Mouse (Mus musculus) hindbrain, embryonic 12.5 days (tissue): ENCODE results near the gene Pdxp. TPM values are rescaled to one million over a fixed set of nuclear protein-coding genes. Genes with fewer than 3 reads are reported as not detected.

ENCODE experiments used
- ATAC-seq: fragments of 200-750 bp; cut with Nextera tagmentation; 2 replicates; pipeline ENCODE4 v1.8.0; 2017; ENCODE audit warnings: moderate TSS enrichment; ENCODE audit not compliant: low FRiP score
- H3K27ac ChIP-seq: fragments of 300-500 bp; sonication (generic); 2 replicates; pipeline ENCODE4 v1.5.1; 2016; ENCODE audit warnings: mild to moderate bottlenecking
- H3K27me3 ChIP-seq: fragments of 300-500 bp; sonication (generic); 2 replicates; pipeline ENCODE4 v1.6.1; 2016; ENCODE audit warnings: mild to moderate bottlenecking
- H3K36me3 ChIP-seq: fragments of 300-500 bp; sonication (generic); 2 replicates; pipeline ENCODE4 v1.6.1; 2016; ENCODE audit warnings: mild to moderate bottlenecking
- H3K4me1 ChIP-seq: fragments of 300-500 bp; sonication (generic); 2 replicates; pipeline ENCODE4 v1.6.1; 2016
- H3K4me2 ChIP-seq: fragments of 300-500 bp; sonication (generic); replicated peaks from 2 replicates; pipeline ENCODE4 v1.6.1; 2016; ENCODE audit warnings: mild to moderate bottlenecking
- H3K4me3 ChIP-seq: fragments of 300-500 bp; sonication (generic); 2 replicates; pipeline ENCODE4 v1.5.1; 2016; ENCODE audit warnings: mild to moderate bottlenecking
- H3K9ac ChIP-seq: fragments of 300-500 bp; sonication (generic); 2 replicates; pipeline ENCODE4 v1.6.1; 2016; ENCODE audit warnings: mild to moderate bottlenecking, moderate library complexity
- H3K9me3 ChIP-seq: fragments of 300-500 bp; sonication (generic); replicated peaks from 2 replicates; pipeline ENCODE4 v1.6.1; 2016; ENCODE audit warnings: mild to moderate bottlenecking
- WGBS: fragments of 180-500 bp; shearing (Covaris S2); methylation state at CpG from one replicate; pipeline ENCODE4 v1.1.7; 2016; 5-methylcytosine and 5-hydroxymethylcytosine counted together
- polyA plus RNA-seq: library from polyadenylated mRNA; unstranded; fragments of >200 nt; fragmentation: Nextera tagmentation; extraction: Ambion mirVana; gene quantifications from 2 replicates; pipeline ENCODE4 v1.2.1, GENCODE M21; 2016

Gene Pdxp
- polyA plus RNA-seq, 1 experiment from 2014 or later, result 49.0 TPM

- H3K27me3 ChIP-seq, result 0 out of 2 replicates have a peak, but pooled peaks cover 2% of the 10 kb centered on the region
- H3K9ac ChIP-seq, result peak within 1 kb of the TSS; percentile 81
- H3K4me3 ChIP-seq, result peak within 1 kb of the TSS; percentile 78
- ATAC-seq, result peak; percentile 88
- under 1% methylated on average over 41 of the region's 42 CpGs for WGBS
- no peaks in the 10 kb centered on the region for H3K9me3 ChIP-seq
- peaks cover 30% of the 10 kb centered on the region for H3K36me3 ChIP-seq
- H3K4me2 ChIP-seq, result peak within 1 kb of the TSS; percentile 59
- H3K4me1 ChIP-seq, result peaks cover 21% of the 10 kb centered on the region
- peak within 1 kb of the TSS; percentile 80 for H3K27ac ChIP-seq
Measured at GRCm38 (mm10) chr15:78934784-78935320, 21.1 kb downstream of the Pdxp start, which contains the start of gene Nol12. TSS of gene Nol12 (plus strand) at chr15:78934933.

GRCm38 (mm10) chr15:78936403-78936802 is 22.7 kb downstream of the Pdxp start:
- WGBS, result 91% methylated on average over 12 of the region's 12 CpGs
- Histone ChIP-seq H3K4me1 (peaks cover 21% of the 10 kb centered on the region), H3K4me2 (no peak overlapping the region), H3K9ac (no peak overlapping the region), H3K27me3 (0 out of 2 replicates have a peak, but pooled peaks cover 2% of the 10 kb centered on the region), H3K9me3 (no peaks in the 10 kb centered on the region), H3K4me3 (no peak overlapping the region), H3K36me3 (peaks cover 45% of the 10 kb centered on the region), H3K27ac (no peak overlapping the region)
- no peak for ATAC-seq

- no peak overlapping the region for H3K9ac ChIP-seq
- no peak overlapping the region for H3K4me2 ChIP-seq
- peaks cover 21% of the 10 kb centered on the region for H3K4me1 ChIP-seq
- peaks cover 48% of the 10 kb centered on the region for H3K36me3 ChIP-seq
- 82% methylated on average over 10 of the region's 10 CpGs for WGBS
- no peak overlapping the region for H3K27ac ChIP-seq
- H3K9me3 ChIP-seq, result no peaks in the 10 kb centered on the region
- 0 out of 2 replicates have a peak, but pooled peaks cover 2% of the 10 kb centered on the region for H3K27me3 ChIP-seq
- no peak overlapping the region for H3K4me3 ChIP-seq
- no peak for ATAC-seq
Measured at GRCm38 (mm10) chr15:78937311-78937710, 23.6 kb downstream of the Pdxp start.

GRCm38 (mm10) chr15:78937963-78938362 is 24.2 kb downstream of the Pdxp start:
- WGBS, result 91% methylated on average over 2 of the region's 2 CpGs
- no peak for ATAC-seq
- no peaks in the 10 kb centered on the region for H3K9me3 ChIP-seq
- H3K36me3 ChIP-seq, result peaks cover 48% of the 10 kb centered on the region
- H3K27ac ChIP-seq, result no peak overlapping the region
- no peak overlapping the region for H3K4me3 ChIP-seq
- H3K27me3 ChIP-seq, result no peaks in the 10 kb centered on the region
- no peak overlapping the region for H3K4me2 ChIP-seq
- no peak overlapping the region for H3K9ac ChIP-seq
- H3K4me1 ChIP-seq, result peaks cover 26% of the 10 kb centered on the region

- H3K4me2 ChIP-seq, result no peak overlapping the region
- no peak overlapping the region for H3K27ac ChIP-seq
- H3K27me3 ChIP-seq, result no peaks in the 10 kb centered on the region
- H3K36me3 ChIP-seq, result peaks cover 48% of the 10 kb centered on the region
- no peak for ATAC-seq
- H3K4me1 ChIP-seq, result peaks cover 25% of the 10 kb centered on the region
- no peak overlapping the region for H3K4me3 ChIP-seq
- 94% methylated on average over 13 of the region's 13 CpGs for WGBS
- H3K9me3 ChIP-seq, result no peaks in the 10 kb centered on the region
- H3K9ac ChIP-seq, result no peak overlapping the region
Measured at GRCm38 (mm10) chr15:78940325-78940724, 26.6 kb downstream of the Pdxp start.

GRCm38 (mm10) chr15:78942663-78943062 is 28.9 kb downstream of the Pdxp start:
- Histone ChIP-seq H3K9ac (peak overlapping the region; percentile 68), H3K4me2 (peak overlapping the region; percentile 54), H3K4me1 (peaks cover 14% of the 10 kb centered on the region), H3K27ac (peak overlapping the region; percentile 60; the same call in 1 of the 2 replicates), H3K9me3 (no peaks in the 10 kb centered on the region), H3K36me3 (peaks cover 38% of the 10 kb centered on the region), H3K27me3 (no peaks in the 10 kb centered on the region), H3K4me3 (peak overlapping the region; percentile 28)
- peak; percentile 70 for ATAC-seq
- WGBS, result 3% methylated on average over 9 of the region's 9 CpGs

- H3K4me3 ChIP-seq, result no peak overlapping the region
- no peak overlapping the region for H3K27ac ChIP-seq
- peaks cover 11% of the 10 kb centered on the region for H3K36me3 ChIP-seq
- H3K9me3 ChIP-seq, result no peaks in the 10 kb centered on the region
- ATAC-seq, result no peak
- H3K9ac ChIP-seq, result no peak overlapping the region
- no peak overlapping the region for H3K4me2 ChIP-seq
- WGBS, result 75% methylated on average over 7 of the region's 7 CpGs
- H3K27me3 ChIP-seq, result no peaks in the 10 kb centered on the region
- H3K4me1 ChIP-seq, result peaks cover 30% of the 10 kb centered on the region
Measured at GRCm38 (mm10) chr15:78946232-78946631, 32.5 kb downstream of the Pdxp start.

GRCm38 (mm10) chr15:78947657-78948056 is 33.9 kb downstream of the Pdxp start, which contains the start of gene Triobp:
TSS of gene Triobp (plus strand) at chr15:78947724.
- peaks cover 19% of the 10 kb centered on the region for H3K36me3 ChIP-seq
- H3K27me3 ChIP-seq, result no peaks in the 10 kb centered on the region
- H3K4me2 ChIP-seq, result peak within 1 kb of the TSS; percentile 69
- peaks cover 28% of the 10 kb centered on the region for H3K4me1 ChIP-seq
- peak within 1 kb of the TSS; percentile 77 for H3K27ac ChIP-seq
- peak within 1 kb of the TSS; percentile 78 for H3K9ac ChIP-seq
- peak within 1 kb of the TSS; percentile 58 for H3K4me3 ChIP-seq
- peak; percentile 97 for ATAC-seq
- under 1% methylated on average over 24 of the region's 24 CpGs for WGBS
- H3K9me3 ChIP-seq, result no peaks in the 10 kb centered on the region

- H3K27ac ChIP-seq, result peak overlapping the region; percentile 77
- no peaks in the 10 kb centered on the region for H3K27me3 ChIP-seq
- H3K36me3 ChIP-seq, result peaks cover 23% of the 10 kb centered on the region
- H3K9me3 ChIP-seq, result no peaks in the 10 kb centered on the region
- H3K4me1 ChIP-seq, result peaks cover 23% of the 10 kb centered on the region
- H3K4me2 ChIP-seq, result peak overlapping the region; percentile 69
- peak overlapping the region; percentile 58 for H3K4me3 ChIP-seq
- WGBS, result 3% methylated on average over 11 of the region's 11 CpGs
- H3K9ac ChIP-seq, result peak overlapping the region; percentile 78
- peak; percentile 61 for ATAC-seq
Measured at GRCm38 (mm10) chr15:78948152-78948725, 34.5 kb downstream of the Pdxp start.

GRCm38 (mm10) chr15:78948883-78949282 is 35.2 kb downstream of the Pdxp start:
- Histone ChIP-seq H3K4me2 (peak overlapping the region; percentile 69), H3K4me3 (peak overlapping the region; percentile 58), H3K36me3 (peaks cover 30% of the 10 kb centered on the region), H3K27me3 (no peaks in the 10 kb centered on the region), H3K4me1 (peaks cover 23% of the 10 kb centered on the region), H3K9me3 (no peaks in the 10 kb centered on the region), H3K9ac (no peak overlapping the region), H3K27ac (no peak overlapping the region)
- no peak for ATAC-seq
- WGBS, result 99% methylated on average over 3 of the region's 3 CpGs

- 75% methylated on average over 3 of the region's 3 CpGs for WGBS
- peaks cover 7% of the 10 kb centered on the region; the same call in 1 of the 2 replicates for H3K4me1 ChIP-seq
- no peaks in the 10 kb centered on the region for H3K9me3 ChIP-seq
- H3K27me3 ChIP-seq, result no peaks in the 10 kb centered on the region
- no peak overlapping the region for H3K4me3 ChIP-seq
- no peak for ATAC-seq
- H3K9ac ChIP-seq, result no peak overlapping the region
- no peak overlapping the region for H3K4me2 ChIP-seq
- peaks cover 66% of the 10 kb centered on the region for H3K36me3 ChIP-seq
- no peak overlapping the region for H3K27ac ChIP-seq
Measured at GRCm38 (mm10) chr15:78955663-78956062, 41.9 kb downstream of the Pdxp start.

- no peaks in the 10 kb centered on the region for H3K9me3 ChIP-seq
- 84% methylated on average over 4 of the region's 4 CpGs for WGBS
- no peak for ATAC-seq
- peaks cover 67% of the 10 kb centered on the region for H3K36me3 ChIP-seq
- H3K27ac ChIP-seq, result no peak overlapping the region
- H3K27me3 ChIP-seq, result no peaks in the 10 kb centered on the region
- H3K4me2 ChIP-seq, result no peak overlapping the region
- no peak overlapping the region for H3K9ac ChIP-seq
- H3K4me1 ChIP-seq, result peaks cover 3% of the 10 kb centered on the region; the same call in 1 of the 2 replicates
- no peak overlapping the region for H3K4me3 ChIP-seq
Measured at GRCm38 (mm10) chr15:78956351-78956750, 42.6 kb downstream of the Pdxp start.
